Mouse (Mus musculus): ENCODE data around the gene Zfp422.

- TF ChIP-seq POLR2A (IDR thresholded peaks at IDR 0.05; ENCODE audit: borderline replicate concordance, insufficient read depth, low read length) = no peak
- TF ChIP-seq CTCF (IDR thresholded peaks at IDR 0.05; ENCODE audit: borderline replicate concordance, insufficient read depth, low read depth, low read length) = no peak
These were observed 42.2 kb upstream of the Zfp422 start for GRCm38 (mm10) chr6:116671031-116671430.
